Mouse (Mus musculus): ENCODE data around the gene Acin1. TPM values are rescaled to one million over a fixed set of nuclear protein-coding genes. Genes with fewer than 3 reads are reported as not detected.

Gene Acin1
- polyA plus RNA-seq, 1 experiment from 2014 or later: 150 TPM

DNA sequence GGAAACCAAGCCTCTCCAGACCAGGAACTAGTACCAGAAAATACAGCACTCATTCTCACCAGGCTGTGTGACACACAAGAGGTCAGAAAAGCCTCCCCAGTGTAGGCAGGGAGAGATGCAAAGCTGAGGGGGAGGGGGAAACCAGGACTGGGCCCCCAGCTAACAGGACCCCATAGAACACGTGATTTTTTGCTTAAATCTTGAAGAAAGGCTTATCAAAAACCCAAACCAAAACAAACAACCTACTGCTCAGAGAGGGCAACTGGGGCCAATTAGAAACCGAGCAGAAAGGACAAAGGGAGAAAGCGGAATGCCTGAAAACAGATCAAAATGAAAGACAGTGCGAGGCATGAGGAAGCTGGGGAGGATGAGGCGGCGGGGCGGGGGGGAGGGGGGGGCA, 33.9 kb downstream of the Acin1 start:
- Histone ChIP-seq H3K27me3 (replicated peaks; ENCODE audit: control insufficient read depth, insufficient read depth, low read length) (no peaks in the 10 kb centered on the region), H3K9me3 (ENCODE audit: control insufficient read depth, low read length) (no peaks in the 10 kb centered on the region), H3K27ac (ENCODE audit: low read length) (peak overlapping the region; percentile 90), H3K9ac (replicated peaks; ENCODE audit: low read depth, low read length) (peak overlapping the region; percentile 85), H3K36me3 (ENCODE audit: control insufficient read depth, insufficient read depth) (peaks cover 33% of the 10 kb centered on the region), H3K4me2 (ENCODE audit: low read length) (peak overlapping the region; percentile 80), H3K4me3 (replicated peaks; ENCODE audit: low read length) (peak overlapping the region; percentile 73), H3K4me1 (replicated peaks; ENCODE audit: control insufficient read depth, insufficient read depth, low read length) (peaks cover 50% of the 10 kb centered on the region)
- WGBS: 0% methylated on average over 7 of the region's 7 CpGs
- ATAC-seq: 0 out of 2 replicates have a peak, but pooled peaks have one; percentile 7

DNA sequence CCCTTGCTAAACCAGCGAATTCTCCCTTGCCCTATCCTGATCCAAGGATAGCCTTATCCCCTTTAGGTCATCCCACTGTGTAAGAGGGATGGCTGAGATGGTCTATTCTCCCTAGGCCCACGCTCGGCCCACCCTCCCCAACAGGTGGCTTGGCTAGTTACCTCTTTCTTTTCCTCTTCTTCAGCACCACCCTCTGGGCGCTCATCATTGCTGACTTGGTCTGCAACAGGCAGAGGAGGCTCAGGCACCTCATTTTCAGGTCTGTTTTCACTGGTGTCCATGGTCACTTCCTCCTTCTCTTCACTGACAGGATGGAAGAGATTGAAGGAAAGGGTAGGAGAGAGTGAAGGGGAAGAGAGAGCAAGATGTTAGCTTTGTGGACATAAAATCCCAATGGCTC, 35.2 kb downstream of the Acin1 start:
- H3K9me3 ChIP-seq (ENCODE audit: control insufficient read depth, low read length): no peaks in the 10 kb centered on the region
- no peak overlapping the region for H3K4me3 ChIP-seq (replicated peaks; ENCODE audit: low read length)
- 72% methylated on average over 4 of the region's 4 CpGs for WGBS
- peaks cover 34% of the 10 kb centered on the region for H3K36me3 ChIP-seq (ENCODE audit: control insufficient read depth, insufficient read depth)
- H3K27ac ChIP-seq (ENCODE audit: low read length): no peak overlapping the region
- H3K4me2 ChIP-seq (ENCODE audit: low read length): peak overlapping the region; percentile 80
- 0 out of 2 replicates have a peak, but pooled peaks have one; percentile 5 for ATAC-seq
- H3K9ac ChIP-seq (replicated peaks; ENCODE audit: low read depth, low read length): no peak overlapping the region
- no peaks in the 10 kb centered on the region for H3K27me3 ChIP-seq (replicated peaks; ENCODE audit: control insufficient read depth, insufficient read depth, low read length)
- H3K4me1 ChIP-seq (replicated peaks; ENCODE audit: control insufficient read depth, insufficient read depth, low read length): peaks cover 50% of the 10 kb centered on the region

DNA sequence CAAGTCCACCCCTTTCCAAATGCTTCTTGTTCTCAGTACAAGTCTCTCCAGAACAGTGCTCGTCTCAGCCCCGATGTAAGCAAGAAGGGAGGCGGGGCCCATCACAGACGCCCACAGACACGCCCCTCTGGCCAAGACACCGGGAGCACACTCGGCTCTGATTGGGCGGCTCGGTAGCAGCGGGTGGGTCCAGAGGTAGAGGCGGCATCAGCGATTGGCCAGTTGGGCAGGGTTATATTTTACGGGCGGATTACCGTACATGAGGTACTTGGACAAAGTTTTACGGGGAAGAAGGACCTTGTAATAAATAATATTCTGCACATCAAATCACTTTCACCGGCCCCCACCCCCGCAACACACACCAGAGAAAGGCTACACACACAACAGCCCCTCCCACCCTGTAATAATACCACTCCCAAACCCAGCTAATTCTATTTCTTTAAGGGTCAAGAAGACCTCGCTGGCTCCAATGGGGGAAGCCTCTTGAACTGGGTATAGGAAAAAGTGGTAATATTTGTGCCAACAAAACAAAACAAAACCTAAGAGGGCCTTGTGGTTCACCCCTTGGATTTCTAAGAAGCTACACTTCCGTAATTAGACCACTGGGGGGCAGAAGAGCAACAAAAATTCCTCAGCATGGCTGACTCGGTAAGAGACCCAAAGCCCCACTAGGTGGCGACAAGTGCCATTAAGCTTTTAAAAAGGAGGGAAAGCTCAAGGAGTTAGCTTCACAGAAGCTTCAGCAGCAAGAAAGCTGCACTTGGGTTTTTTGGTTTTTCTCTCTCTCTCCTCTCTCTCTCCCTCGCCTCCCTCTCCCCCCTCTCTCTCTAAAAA, 35.9 kb downstream of the Acin1 start:
- WGBS: 65% methylated on average over 23 of the region's 23 CpGs

DNA sequence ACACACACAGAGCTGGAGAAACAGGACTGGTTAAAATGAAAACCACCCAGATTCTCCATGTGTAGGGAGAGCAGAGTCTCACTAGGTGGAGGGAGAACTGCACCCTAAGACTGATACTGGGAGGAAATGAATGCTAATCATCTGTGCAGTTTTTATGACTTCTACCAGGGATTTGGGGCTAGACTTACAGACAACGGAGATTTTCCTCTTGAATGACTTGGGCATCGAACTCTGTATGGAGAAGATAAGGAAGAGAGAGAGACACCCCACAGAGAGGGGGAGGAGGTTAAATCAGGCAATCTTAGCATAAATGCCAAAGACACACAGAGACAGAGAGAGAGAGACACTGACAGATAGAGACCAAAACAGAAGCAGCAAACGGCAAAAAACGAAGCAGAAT, 38.8 kb downstream of the Acin1 start:
- 75% methylated on average over 4 of the region's 4 CpGs for WGBS
- no peak for ATAC-seq
- no peak overlapping the region for H3K27ac ChIP-seq (ENCODE audit: low read length)
- peaks cover 44% of the 10 kb centered on the region for H3K4me1 ChIP-seq (replicated peaks; ENCODE audit: control insufficient read depth, insufficient read depth, low read length)
- no peaks in the 10 kb centered on the region for H3K27me3 ChIP-seq (replicated peaks; ENCODE audit: control insufficient read depth, insufficient read depth, low read length)
- H3K9ac ChIP-seq (replicated peaks; ENCODE audit: low read depth, low read length): no peak overlapping the region
- no peaks in the 10 kb centered on the region for H3K9me3 ChIP-seq (ENCODE audit: control insufficient read depth, low read length)
- no peak overlapping the region for H3K4me3 ChIP-seq (replicated peaks; ENCODE audit: low read length)
- peaks cover 66% of the 10 kb centered on the region for H3K36me3 ChIP-seq (ENCODE audit: control insufficient read depth, insufficient read depth)
- no peak overlapping the region for H3K4me2 ChIP-seq (ENCODE audit: low read length)

More for the DNA sequence above, 35.9 kb downstream of the Acin1 start:
- Histone ChIP-seq H3K36me3 (ENCODE audit: control insufficient read depth, insufficient read depth) (peaks cover 41% of the 10 kb centered on the region), H3K4me3 (replicated peaks; ENCODE audit: low read length) (peak overlapping the region; percentile 7; the same call in 1 of the 2 replicates), H3K27me3 (replicated peaks; ENCODE audit: control insufficient read depth, insufficient read depth, low read length) (no peaks in the 10 kb centered on the region), H3K4me1 (replicated peaks; ENCODE audit: control insufficient read depth, insufficient read depth, low read length) (peaks cover 50% of the 10 kb centered on the region), H3K9me3 (ENCODE audit: control insufficient read depth, low read length) (no peaks in the 10 kb centered on the region), H3K4me2 (ENCODE audit: low read length) (peak overlapping the region; percentile 24; the same call in 1 of the 2 replicates), H3K9ac (replicated peaks; ENCODE audit: low read depth, low read length) (no peak overlapping the region), H3K27ac (ENCODE audit: low read length) (no peak overlapping the region)
- peak; percentile 62 for ATAC-seq

DNA sequence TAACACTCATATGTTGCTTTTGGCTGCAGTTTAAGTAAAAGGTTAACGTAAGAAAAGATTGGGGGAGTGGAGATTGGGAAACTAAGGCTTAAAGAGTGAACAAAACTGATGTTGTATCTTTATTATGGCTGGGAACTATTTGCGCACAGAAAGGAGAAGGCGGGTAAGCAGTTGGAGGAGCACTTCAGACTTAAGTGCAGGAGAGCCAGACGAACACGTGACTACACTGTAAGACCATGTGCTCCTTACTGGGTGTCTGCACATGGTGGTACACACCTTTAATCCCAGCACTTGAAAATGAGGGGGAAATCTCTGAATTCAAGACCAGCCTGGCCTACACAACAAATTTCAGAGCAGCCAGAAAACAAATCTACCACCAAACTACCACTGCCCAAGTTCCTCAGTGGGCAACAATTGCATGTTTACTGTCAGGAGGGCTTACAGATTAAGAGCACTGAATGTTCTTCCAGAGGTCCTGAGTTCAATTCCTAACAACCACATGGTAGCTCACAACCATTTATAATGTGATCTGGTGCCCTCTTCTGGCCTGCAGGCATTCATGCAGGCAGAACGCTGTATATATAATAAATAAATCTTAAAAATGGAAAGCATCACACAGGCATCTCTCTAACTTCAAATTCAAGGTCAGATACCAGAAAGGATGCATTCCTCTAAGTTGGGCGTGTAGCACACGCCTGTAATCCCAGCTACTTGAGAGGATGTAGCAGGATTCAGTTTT, 39.7 kb downstream of the Acin1 start:
- no peaks in the 10 kb centered on the region for H3K9me3 ChIP-seq (ENCODE audit: control insufficient read depth, low read length)
- H3K9ac ChIP-seq (replicated peaks; ENCODE audit: low read depth, low read length): no peak overlapping the region
- peaks cover 41% of the 10 kb centered on the region for H3K4me1 ChIP-seq (replicated peaks; ENCODE audit: control insufficient read depth, insufficient read depth, low read length)
- peaks cover 73% of the 10 kb centered on the region for H3K36me3 ChIP-seq (ENCODE audit: control insufficient read depth, insufficient read depth)
- no peak overlapping the region for H3K27ac ChIP-seq (ENCODE audit: low read length)
- no peak overlapping the region for H3K4me2 ChIP-seq (ENCODE audit: low read length)
- H3K4me3 ChIP-seq (replicated peaks; ENCODE audit: low read length): no peak overlapping the region
- no peaks in the 10 kb centered on the region for H3K27me3 ChIP-seq (replicated peaks; ENCODE audit: control insufficient read depth, insufficient read depth, low read length)
- ATAC-seq: no peak
- 91% methylated on average over 8 of the region's 8 CpGs for WGBS

DNA sequence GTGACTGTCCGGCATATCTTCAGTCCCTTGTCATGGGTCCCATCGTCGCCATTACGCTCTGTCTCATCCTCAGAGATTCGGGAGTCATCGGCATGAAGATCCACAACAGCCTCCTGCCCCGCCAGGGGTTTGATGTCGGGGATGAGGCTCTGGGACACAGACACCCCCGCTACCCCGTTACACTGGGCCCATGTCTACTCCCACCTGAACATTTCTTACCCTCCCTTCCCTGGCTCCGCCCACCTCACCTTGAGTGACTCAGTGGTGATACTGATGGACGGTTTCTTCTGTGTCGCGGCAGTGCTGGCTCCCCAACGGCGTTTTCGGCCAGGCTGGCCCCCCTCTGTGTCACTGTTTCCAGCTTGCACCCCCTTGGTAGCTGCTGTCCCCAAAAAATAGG, 40.3 kb downstream of the Acin1 start:
- ATAC-seq: no peak
- WGBS: 96% methylated on average over 17 of the region's 17 CpGs
- H3K36me3 ChIP-seq (ENCODE audit: control insufficient read depth, insufficient read depth): peaks cover 73% of the 10 kb centered on the region
- no peak overlapping the region for H3K27ac ChIP-seq (ENCODE audit: low read length)
- H3K27me3 ChIP-seq (replicated peaks; ENCODE audit: control insufficient read depth, insufficient read depth, low read length): no peaks in the 10 kb centered on the region
- H3K4me1 ChIP-seq (replicated peaks; ENCODE audit: control insufficient read depth, insufficient read depth, low read length): peaks cover 35% of the 10 kb centered on the region
- H3K4me3 ChIP-seq (replicated peaks; ENCODE audit: low read length): no peak overlapping the region
- no peak overlapping the region for H3K4me2 ChIP-seq (ENCODE audit: low read length)
- no peak overlapping the region for H3K9ac ChIP-seq (replicated peaks; ENCODE audit: low read depth, low read length)
- no peaks in the 10 kb centered on the region for H3K9me3 ChIP-seq (ENCODE audit: control insufficient read depth, low read length)

DNA sequence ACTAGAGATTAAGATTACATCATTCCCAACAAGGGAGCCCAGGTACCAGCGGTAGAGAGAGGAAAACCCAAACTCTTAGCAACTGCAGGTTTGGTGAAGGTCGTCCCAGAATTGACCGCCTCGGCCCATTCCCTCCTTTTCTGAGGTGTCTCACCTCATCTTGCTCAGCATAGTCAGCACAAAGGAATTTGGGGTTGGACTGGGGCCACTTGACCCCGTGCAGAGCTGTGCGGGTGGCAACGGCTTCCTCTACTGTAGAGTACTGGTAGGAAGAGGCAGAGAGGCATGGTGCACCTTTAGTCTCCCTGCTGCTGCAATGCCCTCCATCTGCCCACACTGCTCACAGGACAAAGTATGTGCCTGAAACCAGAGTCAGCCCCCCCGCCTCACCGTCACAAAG, 42.4 kb downstream of the Acin1 start:
- no peak overlapping the region for H3K9ac ChIP-seq (replicated peaks; ENCODE audit: low read depth, low read length)
- no peak overlapping the region for H3K4me3 ChIP-seq (replicated peaks; ENCODE audit: low read length)
- ATAC-seq: no peak
- H3K27me3 ChIP-seq (replicated peaks; ENCODE audit: control insufficient read depth, insufficient read depth, low read length): no peaks in the 10 kb centered on the region
- 89% methylated on average over 9 of the region's 9 CpGs for WGBS
- H3K4me1 ChIP-seq (replicated peaks; ENCODE audit: control insufficient read depth, insufficient read depth, low read length): peaks cover 29% of the 10 kb centered on the region
- no peaks in the 10 kb centered on the region for H3K9me3 ChIP-seq (ENCODE audit: control insufficient read depth, low read length)
- H3K4me2 ChIP-seq (ENCODE audit: low read length): no peak overlapping the region
- peaks cover 59% of the 10 kb centered on the region for H3K36me3 ChIP-seq (ENCODE audit: control insufficient read depth, insufficient read depth)
- no peak overlapping the region for H3K27ac ChIP-seq (ENCODE audit: low read length)

DNA sequence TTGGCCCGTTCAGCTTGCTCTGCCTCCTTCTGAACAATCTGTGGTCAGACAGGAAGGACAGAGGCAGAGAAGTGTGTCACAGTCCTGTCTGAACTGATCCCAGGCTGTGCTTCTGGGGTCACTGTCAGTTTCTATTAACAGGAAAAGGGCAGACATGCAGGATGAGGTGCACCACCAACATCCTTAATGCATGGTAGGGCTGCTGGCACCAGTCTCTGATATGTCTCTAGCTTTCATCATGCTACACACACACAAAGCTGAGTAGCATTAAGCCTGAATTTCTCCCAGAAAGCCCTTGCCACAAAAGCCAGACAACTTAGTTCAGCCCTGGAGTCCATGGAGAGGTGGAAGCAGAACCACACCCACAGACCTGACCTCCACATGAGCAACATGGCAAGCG, 43.7 kb downstream of the Acin1 start:
- 75% methylated on average over 2 of the region's 2 CpGs for WGBS
- H3K4me2 ChIP-seq (ENCODE audit: low read length): no peak overlapping the region
- H3K9ac ChIP-seq (replicated peaks; ENCODE audit: low read depth, low read length): no peak overlapping the region
- ATAC-seq: no peak
- no peaks in the 10 kb centered on the region for H3K27me3 ChIP-seq (replicated peaks; ENCODE audit: control insufficient read depth, insufficient read depth, low read length)
- peaks cover 52% of the 10 kb centered on the region for H3K36me3 ChIP-seq (ENCODE audit: control insufficient read depth, insufficient read depth)
- peaks cover 27% of the 10 kb centered on the region for H3K4me1 ChIP-seq (replicated peaks; ENCODE audit: control insufficient read depth, insufficient read depth, low read length)
- no peaks in the 10 kb centered on the region for H3K9me3 ChIP-seq (ENCODE audit: control insufficient read depth, low read length)
- no peak overlapping the region for H3K27ac ChIP-seq (ENCODE audit: low read length)
- no peak overlapping the region for H3K4me3 ChIP-seq (replicated peaks; ENCODE audit: low read length)

DNA sequence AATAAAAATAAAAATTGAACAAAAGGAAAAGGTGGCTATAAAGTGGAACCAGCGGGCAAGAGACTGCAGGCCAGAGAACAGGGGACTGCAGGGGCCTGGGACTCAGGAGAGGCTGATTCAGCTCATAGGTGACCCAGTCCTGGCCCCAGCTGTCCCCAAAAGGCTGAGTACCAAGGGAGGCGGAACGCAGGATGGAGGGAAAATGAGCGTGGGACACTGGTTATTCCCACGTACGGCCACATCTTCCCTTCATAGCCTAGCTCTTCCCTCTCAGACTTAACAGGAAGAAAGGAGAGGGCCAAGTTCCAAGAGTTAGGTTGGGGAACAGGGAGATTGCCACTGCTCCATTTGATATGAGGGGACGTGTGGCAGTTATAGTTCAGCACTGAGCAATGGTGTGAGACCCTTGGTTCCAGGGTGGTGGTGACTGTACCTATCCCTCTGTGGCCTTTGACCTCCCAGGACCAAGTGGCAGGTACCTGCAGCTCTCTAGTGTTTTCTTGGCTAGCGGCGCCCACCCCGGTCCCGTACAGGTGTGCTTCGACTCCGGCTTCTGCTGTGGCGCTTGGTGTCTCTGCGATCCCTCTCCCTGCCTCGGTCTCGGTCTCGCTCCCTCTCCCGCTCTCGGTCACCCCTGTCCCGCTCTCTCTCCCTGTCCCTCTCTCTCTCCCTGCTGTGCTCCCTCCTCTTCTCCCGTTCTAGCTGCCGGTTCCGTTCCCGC, 44.3 kb downstream of the Acin1 start:
- Histone ChIP-seq H3K27me3 (replicated peaks; ENCODE audit: control insufficient read depth, insufficient read depth, low read length) (no peaks in the 10 kb centered on the region), H3K9ac (replicated peaks; ENCODE audit: low read depth, low read length) (no peak overlapping the region), H3K4me3 (replicated peaks; ENCODE audit: low read length) (no peak overlapping the region), H3K4me1 (replicated peaks; ENCODE audit: control insufficient read depth, insufficient read depth, low read length) (peaks cover 26% of the 10 kb centered on the region), H3K4me2 (ENCODE audit: low read length) (no peak overlapping the region), H3K9me3 (ENCODE audit: control insufficient read depth, low read length) (no peaks in the 10 kb centered on the region), H3K36me3 (ENCODE audit: control insufficient read depth, insufficient read depth) (peaks cover 47% of the 10 kb centered on the region), H3K27ac (ENCODE audit: low read length) (peak overlapping the region; percentile 39)
- 77% methylated on average over 24 of the region's 25 CpGs for WGBS
- no peak for ATAC-seq
